ENCODE assay signal across 8 mouse cellular contexts in genomic region chr14:25377554-25377899, GRCm38 (mm10).
DNase-seq lines count a peak whose midpoint lies in the region; ATAC-seq lines count a peak whose summit lies in the region.

No protein-coding gene starts in this region.

- peak overlapping the region; percentile 50 for H3K4me3 ChIP-seq in liver, embryonic 15.5 days (replicated peaks)

- peaks cover 18% of the 10 kb centered on the region for H3K4me1 ChIP-seq in liver, embryonic 15.5 days (replicated peaks)

- H3K9me3 ChIP-seq in liver, embryonic 15.5 days (replicated peaks) = no peaks in the 10 kb centered on the region

- ATAC-seq in CD4-positive, CD25-positive, alpha-beta regulatory T cell, adult 4 months = peak; percentile 27
- peak; percentile 18; the same call in 1 of the 2 replicates for ATAC-seq in granulocyte monocyte progenitor cell, adult 5-6 weeks (replicated peaks; ENCODE audit: poor library complexity, severe bottlenecking)
- peak; percentile 32; the same call in 1 of the 2 replicates for ATAC-seq in liver, embryonic 15.5 days (ENCODE audit: insufficient read depth)

- H3K4me2 ChIP-seq in liver, embryonic 15.5 days = peak overlapping the region; percentile 66

- WGBS in liver, embryonic 15.5 days (ENCODE audit: insufficient replicate concordance) = 9% methylated on average over 8 of the region's 8 CpGs

- no peaks in the 10 kb centered on the region for H3K36me3 ChIP-seq in liver, embryonic 15.5 days (replicated peaks)

- no peak overlapping the region for H3K9ac ChIP-seq in liver, embryonic 15.5 days

- H3K27me3 ChIP-seq in liver, embryonic 15.5 days = peaks cover 62% of the 10 kb centered on the region

- peak; percentile 65 for DNase-seq in embryo, embryonic 11.5 days (ENCODE audit: low read depth, low spot score)
- no peak for DNase-seq in embryo, embryonic 10 days (ENCODE audit: low spot score)
- DNase-seq in Muller cell, postnatal 12 days (ENCODE audit: inconsistent ontology term) = no peak
- DNase-seq in spleen, postnatal 10 days (ENCODE audit: low spot score in 2 of 2) = no peak
- no peak for DNase-seq in urinary bladder, postnatal 4 days (ENCODE audit: low spot score in 2 of 2)

- H3K27ac ChIP-seq in liver, embryonic 15.5 days (replicated peaks) = peak overlapping the region; percentile 75
